Mouse (Mus musculus) cortical plate, adult 2 months (tissue): Measurements from ENCODE around the gene Mtfmt.

Source experiments
- CTCF ChIP-seq: fragments of 200-500 bp; IDR thresholded peaks from 2 replicates; pipeline ENCODE4 v1.5.1; 2011; ENCODE audit warnings: mild to moderate bottlenecking, control low read depth, low read length; ENCODE audit not compliant: insufficient read depth; ENCODE audit errors: extremely low read depth
- POLR2A ChIP-seq: fragments of 200-500 bp; IDR thresholded peaks from 2 replicates; pipeline ENCODE4 v1.6.1; 2011; ENCODE audit warnings: mild to moderate bottlenecking, low read length, control low read depth; ENCODE audit not compliant: insufficient read depth; ENCODE audit errors: extremely low read depth

- TF ChIP-seq POLR2A: no peak
- no peak for TF ChIP-seq CTCF
Observed at GRCm38 (mm10) chr9:65464161-65464560, 28.6 kb downstream of the Mtfmt start.
